Mouse (Mus musculus) heart, embryonic 10.5 days (tissue): ENCODE data around the gene Impg1. TPM values are rescaled to one million over a fixed set of nuclear protein-coding genes. Genes with fewer than 3 reads are reported as not detected.
"Not testable (repeated sequence)": the region's sequence is repeated elsewhere in the genome, so short reads cannot be mapped to it uniquely, and the experiment has no call there.

ENCODE experiments used
- DNase-seq: peaks from one replicate; pipeline ENCODE4 v3.0.0-alpha.2; 2017; ENCODE audit warnings: low spot score
- H3K27ac ChIP-seq: fragments of 300-500 bp; sonication (generic); 2 replicates; pipeline ENCODE4 v1.5.1; 2016; ENCODE audit warnings: mild to moderate bottlenecking
- H3K27me3 ChIP-seq: fragments of 300-500 bp; sonication (generic); 2 replicates; pipeline ENCODE4 v1.6.1; 2016; ENCODE audit warnings: mild to moderate bottlenecking; ENCODE audit not compliant: poor library complexity, insufficient read depth, severe bottlenecking
- H3K36me3 ChIP-seq: fragments of 300-500 bp; sonication (generic); 2 replicates; pipeline ENCODE4 v1.6.1; 2016; ENCODE audit warnings: mild to moderate bottlenecking, moderate library complexity
- H3K4me1 ChIP-seq: fragments of 300-500 bp; sonication (generic); 2 replicates; pipeline ENCODE4 v1.6.1; 2016; ENCODE audit warnings: mild to moderate bottlenecking
- H3K4me3 ChIP-seq: fragments of 300-500 bp; sonication (generic); 2 replicates; pipeline ENCODE4 v1.5.1; 2016; ENCODE audit warnings: mild to moderate bottlenecking, moderate library complexity
- H3K9me3 ChIP-seq: fragments of 300-500 bp; sonication (generic); 2 replicates; pipeline ENCODE4 v1.6.1; 2016; ENCODE audit warnings: mild to moderate bottlenecking, moderate library complexity
- WGBS: fragments of 180-500 bp; shearing (Covaris S2); methylation state at CpG from one replicate; pipeline ENCODE4 v1.1.7; 2016; 5-methylcytosine and 5-hydroxymethylcytosine counted together
- polyA plus RNA-seq: library from polyadenylated mRNA; unstranded; fragments of >200 nt; fragmentation: Nextera tagmentation; extraction: Ambion mirVana; gene quantifications from 2 replicates; pipeline ENCODE4 v1.2.1, GENCODE M21; 2016

Impg1 gene
- polyA plus RNA-seq, 1 experiment from 2014 or later = not detected

DNA sequence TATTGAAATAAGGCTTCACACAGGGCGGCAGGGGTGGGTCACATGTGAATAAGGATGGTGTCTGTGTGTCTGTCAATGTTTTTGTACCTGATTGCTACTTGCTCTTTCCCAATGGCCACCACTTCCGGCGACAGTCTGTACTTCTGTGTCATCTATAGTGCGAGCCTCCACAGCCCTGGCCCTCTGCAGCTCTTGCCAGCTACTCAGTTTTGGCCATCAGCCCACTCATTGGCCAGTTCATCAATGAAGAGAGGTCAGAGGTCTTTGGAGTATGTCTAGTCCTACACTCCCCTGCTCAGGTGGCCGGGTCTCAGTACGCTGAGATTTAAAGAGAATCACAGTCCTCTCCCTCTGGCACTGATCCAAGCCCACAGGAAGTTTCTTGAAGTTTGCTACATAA, 127.3 kb downstream of the Impg1 start:
- Histone ChIP-seq H3K27ac (no peak overlapping the region), H3K27me3 (no peaks in the 10 kb centered on the region), H3K4me3 (no peak overlapping the region), H3K4me1 (no peaks in the 10 kb centered on the region), H3K36me3 (no peaks in the 10 kb centered on the region), H3K9me3 (no peaks in the 10 kb centered on the region)
- 87% methylated on average over 6 of the region's 6 CpGs for WGBS
- no peak for DNase-seq

DNA sequence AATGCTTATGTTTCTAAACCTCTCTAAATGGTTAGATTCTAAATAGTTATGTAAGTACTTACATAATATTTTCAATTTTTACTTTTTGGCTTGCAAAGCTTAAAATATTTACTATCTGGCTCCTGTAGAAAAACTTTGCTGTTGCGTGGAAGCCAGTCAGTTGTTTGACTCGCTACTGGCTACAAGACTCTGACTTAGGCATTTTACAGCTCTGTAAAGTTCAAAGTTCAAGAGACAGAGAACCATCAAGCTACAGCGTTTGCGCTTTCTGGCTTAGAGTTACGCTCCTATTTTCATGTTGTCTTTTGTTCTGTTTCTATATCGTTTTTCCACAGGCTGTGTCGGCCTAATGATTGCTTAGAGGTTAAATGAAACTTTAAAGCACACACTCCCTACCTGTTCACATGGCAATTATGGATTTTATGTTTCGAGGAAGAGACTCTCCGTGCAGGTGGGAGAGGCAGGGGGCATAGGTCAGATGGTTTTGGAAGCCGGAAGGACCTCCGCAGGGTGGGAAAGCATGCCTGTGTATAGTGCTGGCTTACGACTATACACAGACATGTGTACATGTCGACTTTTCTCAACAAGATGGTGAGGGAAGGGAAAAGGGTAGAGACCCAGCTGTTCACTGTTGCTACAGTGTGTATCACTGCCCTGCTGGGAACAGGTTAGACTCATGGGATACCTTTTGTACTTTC, 129.5 kb downstream of the Impg1 start:
- Histone ChIP-seq H3K27ac (no peak overlapping the region), H3K4me3 (no peak overlapping the region)
- WGBS = 84% methylated on average over 13 of the region's 13 CpGs

DNA sequence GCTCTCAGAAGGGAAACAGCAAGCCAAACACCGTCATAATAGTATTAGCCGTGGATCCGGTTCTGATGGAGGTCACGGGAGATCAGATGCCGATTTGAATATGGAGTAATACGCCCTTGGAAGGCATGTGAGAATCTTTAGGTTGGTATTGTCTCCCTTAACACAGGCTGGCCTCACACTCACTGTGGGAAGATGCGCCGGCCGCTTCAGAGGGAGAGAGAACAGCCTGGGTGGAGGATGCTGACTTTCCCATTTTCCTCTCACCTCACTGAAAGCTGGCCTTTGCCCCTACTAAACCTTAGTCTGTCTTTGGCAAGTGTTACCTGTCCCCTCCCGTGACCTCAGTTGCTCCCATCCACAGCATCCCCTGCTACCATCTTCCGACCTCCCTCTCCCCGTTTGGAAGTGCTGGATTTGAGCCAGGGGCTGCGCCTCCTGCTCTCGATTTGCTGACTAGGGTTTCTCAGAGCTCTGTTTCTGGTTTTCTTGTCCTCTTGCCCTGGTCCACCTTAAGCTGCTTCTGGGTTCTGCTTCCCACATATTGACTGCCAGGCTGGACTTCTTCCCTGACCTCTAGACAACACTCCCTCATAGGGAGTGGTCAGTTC, 131.2 kb downstream of the Impg1 start:
- Histone ChIP-seq H3K4me3 (no peak overlapping the region), H3K4me1 (peaks cover 5% of the 10 kb centered on the region; the same call in 1 of the 2 replicates), H3K9me3 (no peaks in the 10 kb centered on the region), H3K27me3 (no peaks in the 10 kb centered on the region), H3K36me3 (no peaks in the 10 kb centered on the region), H3K27ac (no peak overlapping the region)
- WGBS = 74% methylated on average over 14 of the region's 14 CpGs
- DNase-seq = no peak

More for the DNA sequence above, 129.5 kb downstream of the Impg1 start:
- no peaks in the 10 kb centered on the region for H3K9me3 ChIP-seq
- peaks cover 5% of the 10 kb centered on the region; the same call in 1 of the 2 replicates for H3K4me1 ChIP-seq
- no peaks in the 10 kb centered on the region for H3K36me3 ChIP-seq
- H3K27me3 ChIP-seq = no peaks in the 10 kb centered on the region
- DNase-seq = no peak

DNA sequence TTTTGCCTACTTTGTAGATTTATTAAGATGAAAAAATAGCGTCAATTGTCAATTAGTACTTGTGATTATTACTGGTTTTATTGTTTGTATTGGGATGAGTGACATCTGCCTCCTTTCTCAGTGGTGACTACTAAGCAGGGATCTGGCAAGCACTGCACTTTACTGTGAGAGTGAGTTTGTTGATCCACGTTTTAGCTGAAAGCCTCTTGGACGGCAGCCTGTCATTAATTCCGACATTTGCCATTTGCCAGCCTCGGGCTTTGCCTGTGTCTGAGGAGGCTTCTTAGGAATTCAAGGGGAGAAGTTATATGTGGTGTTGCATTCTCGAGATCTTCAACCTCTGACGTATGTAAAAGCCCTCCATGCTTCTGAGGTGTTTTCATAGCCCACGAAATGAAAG, 131.8 kb downstream of the Impg1 start:
- DNase-seq = no peak
- Histone ChIP-seq H3K27me3 (no peaks in the 10 kb centered on the region), H3K27ac (no peak overlapping the region), H3K36me3 (no peaks in the 10 kb centered on the region), H3K9me3 (no peaks in the 10 kb centered on the region), H3K4me1 (peaks cover 5% of the 10 kb centered on the region; the same call in 1 of the 2 replicates), H3K4me3 (no peak overlapping the region)
- WGBS = 48% methylated on average over 8 of the region's 8 CpGs

DNA sequence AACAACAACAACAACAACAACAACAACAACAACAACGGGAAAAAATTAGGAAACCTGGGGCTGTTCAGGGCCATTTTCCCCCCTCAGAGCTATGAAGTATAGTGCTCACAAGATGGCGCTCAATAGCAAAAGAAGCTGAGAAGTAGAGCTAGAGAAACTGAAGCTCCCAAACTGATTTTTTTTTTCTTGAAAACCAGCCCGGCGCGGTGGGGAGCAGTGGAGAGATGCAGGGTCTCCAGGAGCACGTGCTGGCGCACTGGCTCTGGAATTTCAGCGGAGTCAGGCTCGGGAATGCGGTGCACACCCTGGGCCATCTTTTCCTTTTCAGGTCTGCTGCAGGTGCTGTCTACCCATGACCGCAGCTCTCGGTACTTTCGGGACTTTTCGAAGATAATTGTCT, 133.1 kb downstream of the Impg1 start:
- Histone ChIP-seq H3K36me3 (no peaks in the 10 kb centered on the region), H3K4me1 (peaks cover 5% of the 10 kb centered on the region; the same call in 1 of the 2 replicates), H3K4me3 (peak overlapping the region; percentile 53), H3K27ac (no peak overlapping the region), H3K9me3 (no peaks in the 10 kb centered on the region), H3K27me3 (no peaks in the 10 kb centered on the region)
- 24% methylated on average over 14 of the region's 14 CpGs for WGBS
- peak; percentile 78 for DNase-seq

DNA sequence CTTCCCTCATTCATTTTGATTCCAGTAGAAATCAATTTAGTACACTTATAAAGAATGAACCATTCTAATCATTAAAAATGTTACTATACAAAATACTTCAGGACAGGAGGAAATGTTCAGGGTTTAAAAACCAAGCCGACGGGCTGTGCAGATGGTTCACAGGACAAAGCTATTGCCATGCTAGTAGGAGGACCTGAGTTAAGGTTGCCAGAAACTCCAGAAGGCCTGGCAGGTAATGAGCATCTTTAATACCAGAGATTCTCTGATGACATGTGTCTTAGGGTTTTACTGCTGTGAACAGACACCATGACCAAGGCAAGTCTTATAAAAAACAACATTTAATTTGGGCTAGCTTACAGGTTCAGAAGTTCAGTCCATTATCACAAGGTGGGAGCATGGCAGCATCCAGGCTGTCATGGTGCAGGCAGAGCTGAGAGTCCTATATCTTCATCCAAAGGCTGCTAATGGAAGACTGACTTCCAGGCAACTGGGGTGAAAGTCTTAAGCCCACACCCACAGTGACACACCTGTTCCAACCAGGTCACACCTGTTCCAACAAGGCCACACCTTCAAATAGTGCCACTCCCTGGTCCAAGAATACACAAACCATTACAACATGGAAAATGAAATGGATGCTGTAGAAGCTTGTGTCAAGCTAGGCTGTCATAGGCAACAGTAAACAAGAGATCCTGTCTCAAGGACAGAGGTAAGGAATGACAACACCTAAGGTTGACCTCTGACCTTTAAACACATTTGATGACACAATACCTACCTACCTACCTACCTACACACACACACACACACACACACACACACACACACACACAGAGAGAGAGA, 144.0 kb downstream of the Impg1 start:
- not testable (repeated sequence) for H3K27me3 ChIP-seq, DNase-seq, H3K27ac ChIP-seq, H3K36me3 ChIP-seq, H3K9me3 ChIP-seq, H3K4me1 ChIP-seq, H3K4me3 ChIP-seq
- 94% methylated on average over 2 of the region's 2 CpGs for WGBS

DNA sequence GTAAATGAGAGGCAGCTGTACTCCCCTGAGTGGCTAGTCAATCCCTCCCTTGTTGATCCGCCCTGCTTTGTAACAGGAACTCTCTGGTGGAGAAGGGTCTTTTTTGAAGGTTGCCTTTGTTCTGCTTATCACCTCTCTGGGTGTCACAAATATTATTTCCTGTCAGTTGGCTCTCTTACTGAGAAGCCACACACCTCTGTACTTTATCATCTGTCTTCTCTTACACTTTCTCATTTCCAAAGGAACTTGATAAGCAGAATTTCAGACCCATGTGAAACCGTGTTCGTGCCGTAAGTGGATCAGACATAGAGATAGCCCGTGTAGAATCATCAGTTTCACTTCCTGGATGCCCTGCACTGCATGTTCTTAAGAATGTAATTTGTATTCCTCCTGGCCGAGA, 147.3 kb downstream of the Impg1 start:
- no peaks in the 10 kb centered on the region for H3K27me3 ChIP-seq
- no peaks in the 10 kb centered on the region for H3K36me3 ChIP-seq
- H3K9me3 ChIP-seq = no peaks in the 10 kb centered on the region
- 64% methylated on average over 6 of the region's 6 CpGs for WGBS
- H3K27ac ChIP-seq = no peak overlapping the region
- H3K4me1 ChIP-seq = no peaks in the 10 kb centered on the region
- DNase-seq = no peak
- H3K4me3 ChIP-seq = no peak overlapping the region

DNA sequence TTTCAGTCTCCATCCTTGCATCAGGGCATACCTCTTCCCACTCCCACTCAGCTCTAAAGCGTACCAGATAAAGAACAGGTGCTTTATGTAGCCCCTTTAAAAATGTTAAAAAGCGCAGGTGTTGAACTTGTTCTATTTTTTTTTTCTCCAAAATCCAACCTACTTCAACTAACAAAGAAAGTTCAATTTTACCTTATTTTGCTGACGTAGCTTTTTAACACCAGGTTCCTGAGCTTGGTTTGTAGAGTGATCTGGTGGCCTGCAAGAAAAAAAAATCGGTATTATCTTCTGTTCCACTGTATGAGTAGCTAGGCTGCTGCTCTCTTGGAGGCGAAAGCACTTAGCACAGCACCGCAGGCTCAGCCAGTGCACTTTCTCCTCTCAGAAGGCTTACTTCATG, 149.4 kb downstream of the Impg1 start:
- no peaks in the 10 kb centered on the region for H3K9me3 ChIP-seq
- no peaks in the 10 kb centered on the region for H3K36me3 ChIP-seq
- WGBS = 86% methylated on average over 6 of the region's 6 CpGs
- no peaks in the 10 kb centered on the region for H3K4me1 ChIP-seq
- no peak for DNase-seq
- H3K27ac ChIP-seq = no peak overlapping the region
- H3K4me3 ChIP-seq = no peak overlapping the region
- no peaks in the 10 kb centered on the region for H3K27me3 ChIP-seq

DNA sequence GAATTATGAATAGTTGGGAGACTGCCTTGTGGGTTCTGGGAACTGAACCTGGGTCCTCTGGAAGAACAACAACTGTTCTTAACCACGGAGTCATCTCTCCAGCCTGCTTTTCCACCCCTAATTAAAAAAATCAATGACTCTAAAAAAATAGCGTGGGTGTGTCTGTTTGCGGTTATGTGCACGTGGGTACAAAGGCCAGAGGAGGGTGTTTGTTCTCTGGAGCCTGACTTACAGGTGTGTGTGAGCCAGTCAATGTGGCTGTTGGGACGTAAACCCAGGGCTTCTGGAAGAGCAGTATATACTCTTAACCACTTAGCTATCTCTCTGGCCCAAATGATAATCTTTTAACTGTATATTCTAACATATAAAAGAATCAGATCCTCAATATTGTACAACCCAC, 151.7 kb downstream of the Impg1 start:
- H3K27me3 ChIP-seq = no peaks in the 10 kb centered on the region
- no peaks in the 10 kb centered on the region for H3K36me3 ChIP-seq
- 81% methylated on average over 5 of the region's 5 CpGs for WGBS
- no peaks in the 10 kb centered on the region for H3K9me3 ChIP-seq
- no peak for DNase-seq
- H3K4me1 ChIP-seq = no peaks in the 10 kb centered on the region
- no peak overlapping the region for H3K4me3 ChIP-seq
- no peak overlapping the region for H3K27ac ChIP-seq

DNA sequence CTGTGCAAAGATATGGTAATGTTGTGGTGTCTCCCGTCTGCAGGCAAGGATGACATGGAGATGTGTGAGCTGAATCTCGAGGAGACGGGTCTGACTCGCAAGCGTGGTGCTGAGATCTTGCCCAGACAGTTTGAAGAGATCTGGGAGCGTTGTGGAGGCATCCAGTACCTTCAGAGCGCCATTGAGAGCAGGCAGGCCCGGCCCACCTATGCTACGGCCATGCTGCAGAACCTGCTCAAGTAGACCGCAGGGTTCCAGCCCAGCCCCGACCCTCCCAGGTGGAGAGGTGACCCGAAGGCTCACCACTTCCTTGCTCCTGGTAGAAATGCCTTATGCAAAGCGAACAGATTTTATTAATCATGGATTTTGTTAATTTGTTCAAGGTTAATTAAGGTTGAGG, 157.7 kb downstream of the Impg1 start:
- Histone ChIP-seq H3K4me1 (no peaks in the 10 kb centered on the region), H3K4me3 (no peak overlapping the region), H3K27ac (no peak overlapping the region), H3K9me3 (no peaks in the 10 kb centered on the region), H3K36me3 (peaks cover 6% of the 10 kb centered on the region; the same call in 1 of the 2 replicates), H3K27me3 (no peaks in the 10 kb centered on the region)
- DNase-seq = no peak
- 88% methylated on average over 13 of the region's 13 CpGs for WGBS

DNA sequence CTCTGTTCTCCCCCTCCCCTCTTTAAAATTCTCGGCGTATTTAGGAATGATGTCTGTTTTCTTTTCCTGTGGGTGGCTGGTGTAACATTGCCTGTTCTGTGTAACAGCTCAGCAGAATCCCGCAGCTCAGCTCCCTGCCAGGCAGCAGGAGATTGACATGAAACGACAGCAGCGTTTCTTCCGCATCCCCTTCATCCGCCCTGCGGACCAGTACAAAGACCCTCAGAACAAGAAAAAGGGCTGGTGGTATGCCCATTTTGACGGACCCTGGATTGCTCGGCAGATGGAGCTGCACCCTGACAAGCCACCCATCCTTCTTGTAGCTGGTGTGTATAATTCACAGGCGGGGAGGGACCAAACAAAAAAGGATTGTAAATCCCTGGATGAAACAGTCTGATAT, 158.4 kb downstream of the Impg1 start:
- Histone ChIP-seq H3K27me3 (no peaks in the 10 kb centered on the region), H3K36me3 (peaks cover 6% of the 10 kb centered on the region; the same call in 1 of the 2 replicates), H3K4me3 (no peak overlapping the region), H3K4me1 (no peaks in the 10 kb centered on the region), H3K9me3 (no peaks in the 10 kb centered on the region), H3K27ac (no peak overlapping the region)
- 65% methylated on average over 11 of the region's 11 CpGs for WGBS
- no peak for DNase-seq

DNA sequence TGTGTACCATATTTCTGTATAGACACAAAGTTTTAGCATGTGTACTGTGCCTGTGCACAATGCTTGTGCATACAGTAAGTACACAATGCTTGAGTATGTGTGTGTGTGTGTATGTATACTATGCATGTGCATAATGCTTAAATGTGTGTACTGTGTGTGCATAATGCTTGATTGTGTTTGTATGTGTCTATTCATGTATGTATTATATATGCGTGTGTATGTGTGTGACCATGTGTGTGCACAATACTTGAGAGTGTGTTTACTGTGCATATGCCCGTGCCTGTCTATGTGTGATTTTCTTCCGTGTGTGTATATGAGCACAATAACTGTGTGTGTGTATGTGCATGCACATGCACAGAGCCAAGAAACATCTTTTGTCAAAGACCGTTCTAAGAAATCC, 158.9 kb downstream of the Impg1 start:
- WGBS = 86% methylated on average over 4 of the region's 4 CpGs
- no peak overlapping the region for H3K27ac ChIP-seq
- H3K4me1 ChIP-seq = no peaks in the 10 kb centered on the region
- no peaks in the 10 kb centered on the region for H3K9me3 ChIP-seq
- H3K36me3 ChIP-seq = peaks cover 6% of the 10 kb centered on the region; the same call in 1 of the 2 replicates
- no peak overlapping the region for H3K4me3 ChIP-seq
- no peak for DNase-seq
- no peaks in the 10 kb centered on the region for H3K27me3 ChIP-seq

DNA sequence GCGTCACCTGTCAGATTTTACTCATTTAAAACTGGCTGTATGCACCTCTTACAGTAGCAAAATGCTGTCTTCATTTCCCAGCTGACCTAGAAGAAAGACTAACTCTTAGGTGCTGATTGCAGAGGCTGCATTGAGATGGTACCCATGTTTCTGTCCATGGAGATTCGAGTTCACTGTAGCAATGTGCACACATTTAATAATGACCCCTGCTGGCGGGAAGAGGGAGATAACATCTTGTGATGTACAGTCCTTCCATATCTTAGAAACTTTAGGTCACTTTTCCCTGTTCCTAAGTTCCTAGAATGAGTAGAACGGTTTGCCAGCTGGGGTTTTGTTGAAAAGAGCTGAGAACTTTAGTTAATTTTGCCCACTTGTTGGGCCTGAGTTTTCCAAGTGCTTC, 161.8 kb downstream of the Impg1 start:
- H3K36me3 ChIP-seq = peaks cover 6% of the 10 kb centered on the region; the same call in 1 of the 2 replicates
- no peaks in the 10 kb centered on the region for H3K4me1 ChIP-seq
- DNase-seq = no peak
- H3K4me3 ChIP-seq = no peak overlapping the region
- no peak overlapping the region for H3K27ac ChIP-seq
- 76% methylated on average over 4 of the region's 4 CpGs for WGBS
- H3K27me3 ChIP-seq = no peaks in the 10 kb centered on the region
- no peaks in the 10 kb centered on the region for H3K9me3 ChIP-seq
